Mouse (Mus musculus) retina, postnatal 7 days (tissue): ENCODE measurements around the gene Fgfr2.

Experiments
- DNase-seq: peaks from one replicate; pipeline ENCODE4 v3.0.0-alpha.2; 2012; ENCODE audit warnings: low read depth, low spot score

The Fgfr2 gene

GRCm38 (mm10) chr7:132411708-132412107 lies 711.4 kb downstream of the Fgfr2 start:
- DNase-seq, result no peak

GRCm38 (mm10) chr7:132410958-132411357 lies 712.2 kb downstream of the Fgfr2 start:
- no peak for DNase-seq

DNA sequence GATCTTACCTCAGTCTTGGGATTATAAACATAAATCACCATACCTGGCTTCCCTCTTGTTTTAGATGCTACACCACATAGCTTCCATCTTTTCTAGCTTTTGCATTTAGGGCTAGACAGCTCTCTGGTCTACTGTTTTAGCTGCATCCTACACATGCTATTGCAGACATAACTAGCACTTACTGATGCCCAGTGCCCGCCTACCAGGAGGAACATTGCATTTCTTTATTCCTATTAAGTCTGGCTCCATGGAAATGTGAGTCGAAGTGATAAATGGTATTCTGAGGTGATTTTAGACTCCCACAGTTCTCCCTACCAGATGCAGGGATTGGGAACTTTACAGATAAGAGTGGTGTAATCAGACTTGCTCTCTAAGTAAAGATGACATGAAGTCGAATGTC lies 713.3 kb downstream of the Fgfr2 start:
- DNase-seq, result no peak

DNA sequence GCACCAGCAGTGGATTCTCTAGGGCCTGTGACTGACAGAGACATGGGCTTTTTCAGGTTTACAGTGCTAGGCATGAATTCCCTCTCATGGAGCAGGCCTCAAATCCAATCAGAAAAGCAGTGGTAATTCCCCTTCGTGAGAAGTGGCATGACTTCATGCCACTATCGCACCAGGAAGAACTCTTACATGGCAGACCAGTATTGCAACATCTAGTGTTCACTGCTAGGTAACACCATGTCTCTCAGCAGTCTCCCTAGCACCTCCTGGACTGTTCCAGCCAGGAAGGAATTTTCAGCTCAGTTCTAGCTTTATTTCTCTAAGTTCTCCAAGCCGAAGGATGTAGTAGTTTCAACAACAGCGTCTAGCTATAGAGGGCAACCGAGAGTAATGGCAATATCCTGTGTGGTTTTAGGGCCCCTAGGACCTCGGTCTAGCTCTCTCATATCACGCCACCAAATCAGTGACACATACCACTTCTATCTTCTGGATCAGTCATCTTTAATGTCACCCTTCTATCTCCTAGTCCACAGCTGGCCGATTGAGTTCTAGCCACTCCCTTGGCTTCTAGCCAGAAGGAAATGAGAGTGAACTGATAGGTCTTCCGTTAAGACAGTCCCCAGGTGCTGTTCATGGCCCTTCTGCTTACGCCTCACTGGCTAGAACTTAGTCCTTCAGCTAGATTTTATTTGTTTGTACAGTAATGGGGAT lies 720.6 kb downstream of the Fgfr2 start:
- no peak for DNase-seq

- DNase-seq, result no peak
These were observed 724.7 kb downstream of the Fgfr2 start for GRCm38 (mm10) chr7:132398487-132398886.

DNA sequence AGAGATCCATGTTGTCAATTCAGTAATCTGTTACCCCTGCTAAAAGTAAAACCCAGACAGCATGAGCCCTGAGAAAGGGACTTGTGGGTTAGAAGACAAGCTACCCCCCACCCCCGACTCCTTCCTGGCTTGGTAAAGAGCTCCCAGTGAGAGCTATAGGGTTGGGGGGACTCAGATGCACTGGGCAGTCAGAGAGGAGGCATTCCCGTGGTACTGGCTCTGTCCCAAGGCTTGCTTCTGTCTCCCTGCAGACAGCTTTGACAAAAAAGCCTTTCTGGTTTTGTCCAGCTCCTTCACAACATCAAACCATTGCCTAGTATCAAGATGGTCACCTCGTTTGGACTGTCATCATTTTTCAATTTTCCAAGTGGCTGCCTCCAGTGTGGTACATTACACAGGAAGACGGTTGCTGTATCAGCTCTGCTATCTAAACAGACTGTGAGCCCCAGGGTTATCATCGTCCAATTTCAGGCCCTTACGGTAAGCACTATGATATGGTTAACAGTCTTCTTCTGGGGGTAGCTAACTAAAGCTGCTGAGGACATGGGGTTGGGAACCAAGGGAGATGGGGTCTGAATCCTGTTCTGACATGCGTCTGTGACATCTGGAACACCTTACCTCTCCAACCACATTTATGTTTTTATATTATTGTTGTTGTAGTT lies 726.4 kb downstream of the Fgfr2 start:
- no peak for DNase-seq

- DNase-seq, result no peak
These were observed 729.5 kb downstream of the Fgfr2 start for GRCm38 (mm10) chr7:132393582-132394175.

GRCm38 (mm10) chr7:132393014-132393406 lies 730.1 kb downstream of the Fgfr2 start:
- no peak for DNase-seq

DNA sequence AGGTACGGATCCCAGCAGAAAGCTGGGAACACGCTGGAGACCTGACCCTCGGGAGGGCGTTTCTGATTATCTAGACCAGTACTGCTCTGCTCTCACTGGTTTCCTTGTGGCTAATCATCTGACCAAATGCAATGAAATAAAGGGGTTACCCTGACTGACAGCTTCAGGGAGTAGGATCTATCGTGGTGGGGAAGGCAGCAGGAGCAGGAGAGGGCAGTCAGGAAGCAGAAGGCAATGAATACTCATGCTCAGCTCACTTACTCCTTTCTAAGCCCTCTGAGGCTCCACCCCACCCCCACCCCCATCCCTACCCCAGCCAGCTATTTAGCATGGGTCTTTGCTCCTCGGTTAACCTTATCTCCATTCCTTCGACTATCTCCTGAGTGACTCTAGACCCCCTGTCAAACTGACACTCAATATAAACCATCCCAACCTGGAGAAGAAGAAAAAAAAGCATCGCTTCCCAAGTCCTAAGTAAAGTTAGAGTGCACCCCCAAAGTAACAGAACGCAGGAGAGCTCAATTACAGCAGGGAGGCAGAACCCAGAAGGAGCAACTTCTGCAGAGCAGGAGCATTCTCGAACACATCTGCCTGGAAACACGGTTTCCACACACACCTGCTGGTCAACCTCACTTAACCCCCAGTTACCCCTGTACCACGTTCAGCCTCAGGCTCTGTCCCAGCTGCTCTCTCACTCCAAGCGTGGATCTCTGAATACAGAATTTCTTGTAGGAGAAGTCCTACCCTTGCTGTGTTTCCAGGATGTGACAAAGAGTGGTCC lies 730.7 kb downstream of the Fgfr2 start:
- DNase-seq, result no peak

DNA sequence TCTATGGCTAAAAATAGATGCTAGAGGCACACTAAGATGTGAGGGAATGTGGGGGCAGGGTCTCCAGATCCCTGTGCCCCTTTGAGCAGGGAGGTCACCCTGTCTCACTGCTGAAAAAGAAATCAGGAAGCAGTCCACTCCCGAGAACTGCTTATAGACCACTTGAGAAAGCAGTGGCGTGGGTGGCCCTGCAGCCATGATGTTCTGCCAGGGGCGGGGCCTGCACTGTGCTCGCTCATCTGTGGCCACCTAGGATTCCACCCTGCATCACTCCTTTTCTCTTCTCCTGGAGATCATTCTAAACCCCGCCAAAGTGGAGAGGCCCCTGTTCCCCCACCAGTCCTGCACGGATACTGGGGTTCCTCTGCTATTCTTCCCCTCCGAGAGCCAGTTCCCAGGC lies 733.7 kb downstream of the Fgfr2 start:
- no peak for DNase-seq

DNA sequence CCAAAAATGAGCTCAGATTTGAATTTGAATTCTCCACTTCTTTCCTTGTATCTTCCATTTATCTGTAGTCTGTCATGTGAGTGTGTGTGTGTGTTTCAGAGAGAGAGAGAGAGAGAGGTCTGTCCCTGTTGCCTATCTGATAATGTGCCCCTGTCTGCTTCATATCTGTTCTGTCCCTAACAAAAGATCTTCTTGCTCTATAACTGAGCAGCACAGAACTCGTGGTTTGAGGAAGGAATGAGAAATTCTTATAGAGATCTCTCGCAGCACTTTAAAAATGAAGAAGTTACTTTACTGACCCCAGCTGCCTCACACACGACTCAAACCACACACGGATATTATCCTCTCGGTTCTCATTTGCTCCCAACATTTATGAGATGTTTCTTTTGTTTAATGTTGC lies 735.6 kb downstream of the Fgfr2 start:
- no peak for DNase-seq

GRCm38 (mm10) chr7:132386316-132386715 lies 736.8 kb downstream of the Fgfr2 start:
- DNase-seq, result no peak

DNA sequence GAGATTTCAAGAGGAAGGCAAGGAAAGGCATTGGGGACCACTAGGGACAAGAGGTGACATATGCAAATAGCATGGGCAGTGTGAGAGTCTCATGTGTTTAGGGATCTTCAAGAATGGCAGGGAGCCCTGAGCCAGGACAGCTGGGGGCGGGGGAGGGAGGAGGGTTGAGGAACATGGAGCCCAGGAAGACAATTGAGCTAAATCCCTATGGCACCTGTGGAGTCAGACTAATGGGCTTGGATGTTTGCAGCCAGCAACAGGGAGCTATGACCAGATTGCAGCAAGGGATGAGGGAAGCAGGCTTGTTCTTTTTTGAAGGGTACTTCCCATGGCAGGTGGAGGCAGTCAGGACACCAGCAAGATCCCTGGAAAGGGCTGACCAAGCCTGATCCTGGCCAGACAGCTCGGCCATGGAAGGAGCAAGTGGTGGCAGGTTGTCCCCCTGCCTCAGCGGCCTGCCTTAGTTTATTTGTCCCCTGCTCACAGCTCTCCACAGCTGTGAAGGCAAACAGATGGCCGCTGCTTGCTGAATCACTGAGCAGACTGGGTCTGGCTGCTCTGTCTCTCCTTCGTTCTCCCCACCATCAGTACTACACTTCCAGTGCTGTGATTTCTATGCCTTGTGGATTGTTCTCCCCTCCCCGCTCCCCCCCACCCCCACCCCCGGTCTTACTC lies 737.6 kb downstream of the Fgfr2 start:
- DNase-seq, result no peak

DNA sequence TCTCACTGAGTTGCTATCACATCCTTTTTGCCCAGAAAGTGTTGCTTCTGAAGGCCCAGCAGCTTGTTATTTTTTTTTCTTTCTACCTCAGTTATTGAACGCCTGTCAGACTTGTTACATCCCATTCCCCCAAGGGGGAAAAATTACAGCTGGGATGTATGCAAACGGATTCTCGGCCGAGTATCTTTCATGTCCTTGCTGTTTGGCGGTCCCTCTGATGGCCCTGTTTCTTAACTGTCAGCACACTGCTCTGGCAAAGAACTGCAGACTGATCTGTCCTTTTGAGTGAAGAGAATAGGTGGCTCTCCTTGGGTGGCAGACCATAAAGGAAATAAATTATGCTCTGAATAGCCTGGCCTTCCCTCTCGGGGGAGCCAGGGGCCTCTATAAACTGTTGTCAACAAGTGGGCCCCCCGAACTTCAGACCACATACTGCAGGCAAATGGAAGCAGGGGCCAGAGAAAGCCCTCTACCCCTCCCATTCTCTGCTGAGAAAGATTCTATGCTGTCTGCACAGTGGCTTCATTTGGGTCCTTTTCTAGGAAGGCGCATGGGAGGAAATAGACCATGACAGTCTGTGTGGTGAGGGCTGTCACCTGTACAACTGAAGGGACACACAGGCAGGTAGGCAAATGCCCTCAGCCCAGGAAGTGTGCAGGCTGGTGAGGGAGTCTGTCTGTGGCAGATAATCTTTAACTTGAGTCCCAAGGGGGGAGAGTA lies 738.3 kb downstream of the Fgfr2 start:
- DNase-seq, result no peak

DNA sequence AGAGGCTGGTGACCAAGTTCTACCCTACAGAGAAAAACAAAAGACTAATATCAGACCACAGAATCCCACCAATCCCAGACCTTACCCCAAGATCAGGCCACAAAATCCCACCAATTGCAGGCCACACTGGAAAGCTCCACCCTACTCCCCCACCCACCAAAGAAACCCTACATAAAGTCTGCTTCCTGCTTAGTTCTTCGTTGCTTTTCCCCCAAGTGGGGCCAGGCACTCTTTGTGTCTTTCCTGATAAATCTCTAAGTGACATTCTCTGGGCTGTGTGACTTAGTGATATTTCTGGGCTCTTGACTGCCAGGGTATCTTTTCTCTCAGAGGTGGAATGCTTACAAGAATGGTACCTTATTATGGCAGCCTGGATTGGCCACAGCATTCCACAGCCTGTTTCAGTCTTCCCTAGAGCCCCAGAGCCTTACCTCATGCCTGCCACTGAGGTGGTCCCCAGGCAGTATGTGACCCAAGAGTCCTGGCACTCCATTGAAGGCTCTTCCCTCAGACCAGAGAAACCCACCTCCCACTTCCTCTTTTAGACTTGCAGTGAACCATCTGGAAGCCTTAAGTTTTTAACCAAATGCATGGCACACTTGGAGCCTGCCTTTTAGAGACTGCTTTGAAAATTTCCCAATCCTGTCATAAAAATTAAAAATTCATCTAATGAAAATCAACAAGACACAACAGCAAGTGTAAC lies 742.4 kb downstream of the Fgfr2 start:
- DNase-seq, result no peak

GRCm38 (mm10) chr7:132377913-132378312 lies 745.2 kb downstream of the Fgfr2 start:
- no peak for DNase-seq

DNA sequence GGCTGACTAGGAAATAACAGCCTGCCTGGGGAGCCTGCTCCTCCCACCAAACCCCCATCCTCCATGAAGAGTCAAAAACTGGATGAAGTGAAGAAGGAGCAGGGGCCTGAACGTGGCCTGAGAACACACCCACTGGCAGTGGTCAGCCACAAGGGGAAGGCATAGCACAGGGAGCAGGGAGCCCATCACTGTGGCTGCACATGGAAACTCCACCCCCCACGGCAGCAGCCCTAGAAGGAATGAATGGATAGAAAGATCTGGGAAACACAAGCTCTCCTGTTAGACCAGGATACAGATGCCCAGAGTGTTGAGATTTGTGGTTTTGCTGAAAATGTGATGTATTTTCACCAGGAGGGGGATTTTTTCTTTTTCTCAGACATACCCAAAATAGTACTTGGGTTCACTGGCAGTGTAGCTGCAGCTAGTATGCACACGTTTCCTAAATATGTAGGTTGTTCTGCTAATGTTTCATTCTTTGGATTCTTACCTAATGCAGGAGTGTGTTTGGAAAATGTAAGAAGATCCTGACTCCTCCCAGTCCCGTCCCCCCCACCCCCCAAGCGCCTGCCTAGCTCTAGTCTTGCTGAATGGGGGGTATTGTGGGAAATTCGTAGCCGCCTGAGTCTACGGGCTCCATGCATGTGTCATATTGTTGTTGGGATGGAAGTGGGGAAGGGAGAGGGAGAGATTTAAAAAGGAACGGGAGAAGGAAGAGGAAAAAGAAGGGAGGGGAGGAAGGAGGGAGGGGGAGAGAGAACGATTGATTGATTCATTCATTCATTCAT lies 749.4 kb downstream of the Fgfr2 start:
- no peak for DNase-seq

GRCm38 (mm10) chr7:132372752-132373513 lies 750.2 kb downstream of the Fgfr2 start:
- no peak for DNase-seq

DNA sequence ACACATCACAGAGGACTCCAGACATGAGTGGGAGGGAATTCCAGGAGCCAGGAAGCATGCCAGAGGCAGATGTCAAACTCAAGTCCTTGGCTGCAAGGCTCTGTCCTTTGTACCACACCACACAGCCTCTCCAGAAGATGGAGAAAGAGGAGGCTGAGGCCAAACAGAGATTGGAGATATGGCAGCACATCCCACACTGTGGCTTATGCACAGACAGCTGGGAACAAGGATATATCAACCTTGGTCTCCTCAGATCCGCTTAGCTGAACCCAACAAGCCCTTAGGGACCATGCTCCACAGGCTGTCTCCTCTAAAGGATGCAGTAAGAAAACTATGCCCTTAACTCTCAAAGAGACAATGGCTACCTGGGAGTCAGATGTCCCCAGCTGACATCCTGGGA lies 751.3 kb downstream of the Fgfr2 start:
- no peak for DNase-seq
